Mouse (Mus musculus): ENCODE results near the gene Mpzl2. TPM values are rescaled to one million over a fixed set of nuclear protein-coding genes. Genes with fewer than 3 reads are reported as not detected.

Gene Mpzl2
- polyA plus RNA-seq, 1 experiment = 0.49 TPM

DNA sequence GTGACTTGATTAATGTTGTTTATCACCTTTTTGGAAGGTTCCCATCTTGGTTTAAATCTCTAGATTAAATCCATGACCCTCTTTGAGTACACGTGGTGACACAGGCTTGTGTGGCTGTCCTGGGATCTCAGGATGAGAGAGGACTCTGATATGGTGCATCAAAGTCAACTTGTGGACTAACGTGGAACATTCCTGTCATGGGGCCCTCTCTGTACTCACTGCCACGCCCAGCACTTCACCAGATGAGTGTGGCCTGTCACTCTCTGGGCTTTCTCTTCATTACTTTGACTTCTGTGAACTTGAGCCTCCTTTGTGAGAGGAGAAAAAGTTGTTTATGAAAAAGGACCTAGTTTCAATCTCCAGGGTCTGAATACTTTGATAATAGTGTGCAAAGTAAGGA is 32.2 kb downstream of the Mpzl2 start:
- Histone ChIP-seq H3K36me3 (ENCODE audit: control insufficient read depth, insufficient read depth, low read length) (peaks cover 4% of the 10 kb centered on the region; the same call in 1 of the 2 replicates), H3K4me3 (ENCODE audit: extremely low read depth, insufficient read depth, insufficient read length) (no peak overlapping the region), H3K27ac (ENCODE audit: insufficient read depth, low read length) (no peak overlapping the region), H3K4me1 (ENCODE audit: control insufficient read depth, insufficient read depth, insufficient read length) (no peaks in the 10 kb centered on the region), H3K27me3 (ENCODE audit: control insufficient read depth, insufficient read depth, low read length) (no peaks in the 10 kb centered on the region)
- WGBS = 75% methylated on average over 3 of the region's 3 CpGs
- TF ChIP-seq POLR2A (IDR thresholded peaks at IDR 0.05; ENCODE audit: low read depth, low read length) (no peak), CTCF (IDR thresholded peaks at IDR 0.05; ENCODE audit: extremely low read depth, insufficient read depth, insufficient read length, insufficient replicate concordance) (no peak)
- no peak for DNase-seq (ENCODE audit: low read depth in 1 of 2, low spot score in 2 of 2)

GRCm38 (mm10) chr9:45077859-45078258 is 38.3 kb downstream of the Mpzl2 start:
- 32% methylated on average over 3 of the region's 3 CpGs for WGBS
- Histone ChIP-seq H3K27me3 (ENCODE audit: control insufficient read depth, insufficient read depth, low read length) (no peaks in the 10 kb centered on the region), H3K27ac (ENCODE audit: insufficient read depth, low read length) (no peak overlapping the region), H3K4me1 (ENCODE audit: control insufficient read depth, insufficient read depth, insufficient read length) (peaks cover 20% of the 10 kb centered on the region), H3K4me3 (ENCODE audit: extremely low read depth, insufficient read depth, insufficient read length) (no peak overlapping the region), H3K36me3 (ENCODE audit: control insufficient read depth, insufficient read depth, low read length) (no peaks in the 10 kb centered on the region)
- DNase-seq (ENCODE audit: low read depth in 1 of 2, low spot score in 2 of 2) = no peak
- TF ChIP-seq CTCF (IDR thresholded peaks at IDR 0.05; ENCODE audit: extremely low read depth, insufficient read depth, insufficient read length, insufficient replicate concordance) (no peak), POLR2A (IDR thresholded peaks at IDR 0.05; ENCODE audit: low read depth, low read length) (no peak)

DNA sequence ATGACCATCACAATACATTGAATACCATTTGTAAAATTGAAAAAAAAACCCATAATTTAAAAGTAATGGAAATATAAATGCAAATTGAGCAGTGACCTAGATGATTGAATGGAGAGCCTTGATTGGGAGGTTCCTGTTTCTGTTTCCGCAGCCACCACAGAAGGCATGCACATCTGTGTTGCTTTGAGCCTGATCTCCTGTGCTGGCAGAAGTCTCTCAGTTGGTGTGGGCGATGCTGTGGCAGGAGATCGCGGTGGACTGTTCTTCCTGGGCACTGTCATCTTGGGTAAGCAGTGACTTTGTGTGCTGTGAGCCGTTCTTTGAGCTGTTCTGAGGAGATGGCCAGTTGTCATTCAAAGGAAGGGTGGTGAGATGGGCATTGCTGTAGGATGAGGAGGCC is 39.4 kb downstream of the Mpzl2 start, which contains the start of gene Jaml:
Gene Jaml, plus strand, starts transcription at position 173 of the 400 bp plus-strand sequence.
- 9% methylated on average over 5 of the region's 5 CpGs for WGBS
- Histone ChIP-seq H3K27ac (ENCODE audit: insufficient read depth, low read length) (peak within 1 kb of the TSS; percentile 78), H3K4me3 (ENCODE audit: extremely low read depth, insufficient read depth, insufficient read length) (peak within 1 kb of the TSS; percentile 56), H3K4me1 (ENCODE audit: control insufficient read depth, insufficient read depth, insufficient read length) (peaks cover 22% of the 10 kb centered on the region), H3K27me3 (ENCODE audit: control insufficient read depth, insufficient read depth, low read length) (no peaks in the 10 kb centered on the region), H3K36me3 (ENCODE audit: control insufficient read depth, insufficient read depth, low read length) (no peaks in the 10 kb centered on the region)
- peak; percentile 51 to 73 for DNase-seq (ENCODE audit: low read depth in 1 of 2, low spot score in 2 of 2)
- no peak for TF ChIP-seq CTCF (IDR thresholded peaks at IDR 0.05; ENCODE audit: extremely low read depth, insufficient read depth, insufficient read length, insufficient replicate concordance)
- TF ChIP-seq POLR2A (IDR thresholded peaks at IDR 0.05; ENCODE audit: low read depth, low read length) = peak; percentile 77

DNA sequence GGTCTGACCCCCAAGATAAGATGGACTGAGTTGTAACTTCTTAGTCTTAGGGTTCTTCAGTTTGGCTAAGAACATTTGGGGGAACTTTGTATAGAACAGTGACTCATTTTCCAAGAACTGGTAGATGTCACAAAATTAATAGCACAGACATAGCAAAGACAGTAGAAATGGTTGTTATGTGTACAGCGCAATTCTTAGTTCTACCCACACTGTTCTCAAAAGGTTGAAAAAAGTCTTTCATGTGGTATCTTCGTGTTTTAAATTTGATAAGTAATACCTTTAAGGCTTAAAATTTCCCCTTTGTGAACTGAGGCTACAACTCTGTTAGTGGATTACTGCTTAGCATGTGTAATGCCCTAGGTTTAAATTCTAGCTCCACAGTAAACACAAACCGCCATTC is 43.5 kb downstream of the Mpzl2 start:
- no peaks in the 10 kb centered on the region for H3K27me3 ChIP-seq (ENCODE audit: control insufficient read depth, insufficient read depth, low read length)
- H3K4me1 ChIP-seq (ENCODE audit: control insufficient read depth, insufficient read depth, insufficient read length) = peaks cover 33% of the 10 kb centered on the region
- no peak for DNase-seq (ENCODE audit: low read depth in 1 of 2, low spot score in 2 of 2)
- TF ChIP-seq CTCF (IDR thresholded peaks at IDR 0.05; ENCODE audit: extremely low read depth, insufficient read depth, insufficient read length, insufficient replicate concordance) (no peak), POLR2A (IDR thresholded peaks at IDR 0.05; ENCODE audit: low read depth, low read length) (no peak)
- WGBS = 81% methylated on average over 3 of the region's 3 CpGs
- H3K36me3 ChIP-seq (ENCODE audit: control insufficient read depth, insufficient read depth, low read length) = no peaks in the 10 kb centered on the region
- no peak overlapping the region for H3K4me3 ChIP-seq (ENCODE audit: extremely low read depth, insufficient read depth, insufficient read length)
- no peak overlapping the region for H3K27ac ChIP-seq (ENCODE audit: insufficient read depth, low read length)

DNA sequence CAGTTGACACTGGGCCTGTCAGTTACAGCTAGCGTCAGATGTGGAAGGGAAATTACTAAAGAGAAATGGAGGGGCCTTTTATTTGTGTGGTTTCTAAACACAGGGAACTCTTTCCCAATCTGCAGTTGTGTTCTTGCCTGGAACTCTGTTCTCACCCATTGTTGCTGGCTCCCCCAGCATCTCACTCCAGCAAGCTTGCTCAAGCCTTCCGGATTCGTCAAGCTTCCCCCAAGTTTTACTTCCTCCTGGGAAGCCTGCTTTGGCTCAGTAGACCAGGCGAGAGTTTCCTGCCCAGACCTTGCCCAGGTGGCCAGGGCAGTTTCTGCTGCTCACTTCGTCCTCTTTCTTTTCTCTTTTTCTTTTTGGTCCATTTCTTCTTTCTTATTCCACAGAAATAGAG is 45.0 kb downstream of the Mpzl2 start:
- Histone ChIP-seq H3K27me3 (ENCODE audit: control insufficient read depth, insufficient read depth, low read length) (no peaks in the 10 kb centered on the region), H3K27ac (ENCODE audit: insufficient read depth, low read length) (0 out of 2 replicates have a peak overlapping the region, but pooled peaks have one; percentile 13)

DNA sequence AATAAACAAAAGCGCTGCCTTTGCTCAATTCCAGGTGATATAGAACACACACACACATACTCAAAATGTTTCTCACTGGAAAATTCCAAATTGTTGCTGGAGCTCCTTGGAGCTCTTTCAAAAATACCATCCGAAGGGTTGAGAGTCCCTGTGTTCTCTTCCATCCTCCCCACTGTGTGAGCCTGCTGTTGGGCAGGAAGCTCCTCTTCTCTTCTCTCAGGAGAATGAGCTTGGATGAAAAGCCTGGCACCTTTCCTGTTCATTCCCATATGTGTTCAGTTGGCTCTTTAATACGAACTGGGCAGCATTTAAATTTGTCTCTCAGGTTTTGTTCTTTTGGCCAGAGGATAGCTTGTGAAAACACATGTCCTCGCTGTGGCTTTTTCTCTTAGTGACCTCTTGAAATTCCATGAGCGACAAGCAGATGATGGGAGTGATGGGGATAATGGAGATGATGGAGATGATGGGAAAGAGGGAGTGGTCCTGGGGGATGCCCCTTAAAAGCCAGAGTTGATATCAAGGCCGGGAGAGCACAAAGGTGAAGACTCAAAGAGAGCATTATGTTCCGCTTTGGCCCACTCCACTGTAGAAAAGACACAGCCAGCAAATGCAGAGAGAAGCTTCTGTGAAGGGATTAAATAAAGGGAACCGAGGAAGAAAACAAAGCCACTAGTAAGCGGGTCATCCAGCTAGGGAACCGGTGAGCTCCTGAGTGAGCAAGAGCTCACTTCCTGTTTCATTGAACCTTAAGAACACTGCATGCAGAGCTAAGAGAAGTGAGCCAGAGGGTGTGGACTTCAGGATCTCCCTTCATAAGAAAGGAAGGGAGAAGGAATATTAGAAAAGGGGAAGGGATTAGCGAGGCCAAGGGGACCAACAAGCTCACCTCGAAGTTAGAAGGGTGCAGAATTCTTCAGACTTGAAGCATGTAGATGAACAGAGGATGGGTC is 46.4 kb downstream of the Mpzl2 start:
- 60% methylated on average over 12 of the region's 12 CpGs for WGBS
- TF ChIP-seq POLR2A (IDR thresholded peaks at IDR 0.05; ENCODE audit: low read depth, low read length) (no peak), CTCF (IDR thresholded peaks at IDR 0.05; ENCODE audit: extremely low read depth, insufficient read depth, insufficient read length, insufficient replicate concordance) (no peak)
- no peak overlapping the region for H3K27ac ChIP-seq (ENCODE audit: insufficient read depth, low read length)

More for the DNA sequence above, 45.0 kb downstream of the Mpzl2 start:
- peak in 1 of 2 experiments; percentile 24 for DNase-seq (ENCODE audit: low read depth in 1 of 2, low spot score in 2 of 2)
- WGBS = 34% methylated on average over 5 of the region's 5 CpGs
- H3K4me3 ChIP-seq (ENCODE audit: extremely low read depth, insufficient read depth, insufficient read length) = no peak overlapping the region
- peaks cover 22% of the 10 kb centered on the region; the same call in 1 of the 2 replicates for H3K4me1 ChIP-seq (ENCODE audit: control insufficient read depth, insufficient read depth, insufficient read length)
- no peaks in the 10 kb centered on the region for H3K36me3 ChIP-seq (ENCODE audit: control insufficient read depth, insufficient read depth, low read length)
- no peak for TF ChIP-seq CTCF (IDR thresholded peaks at IDR 0.05; ENCODE audit: extremely low read depth, insufficient read depth, insufficient read length, insufficient replicate concordance)
- no peak for TF ChIP-seq POLR2A (IDR thresholded peaks at IDR 0.05; ENCODE audit: low read depth, low read length)

More for the DNA sequence above, 46.4 kb downstream of the Mpzl2 start:
- Histone ChIP-seq H3K27me3 (ENCODE audit: control insufficient read depth, insufficient read depth, low read length) (no peaks in the 10 kb centered on the region), H3K36me3 (ENCODE audit: control insufficient read depth, insufficient read depth, low read length) (no peaks in the 10 kb centered on the region), H3K4me1 (ENCODE audit: control insufficient read depth, insufficient read depth, insufficient read length) (peaks cover 20% of the 10 kb centered on the region; the same call in 1 of the 2 replicates), H3K4me3 (ENCODE audit: extremely low read depth, insufficient read depth, insufficient read length) (no peak overlapping the region)
- no peak for DNase-seq (ENCODE audit: low read depth in 1 of 2, low spot score in 2 of 2)
